Mouse (Mus musculus) neural tube, embryonic 10.5 days (tissue): ENCODE results near the gene Dcun1d1.

Experiments
- DNase-seq: peaks from one replicate; pipeline ENCODE4 v3.0.0-alpha.2; 2017; ENCODE audit warnings: low spot score; ENCODE audit errors: extremely low spot score

Dcun1d1 gene

GRCm38 (mm10) chr3:35931359-35931758 lies 5.9 kb downstream of the Dcun1d1 start:
- DNase-seq = no peak

GRCm38 (mm10) chr3:35929831-35930230 lies 7.4 kb downstream of the Dcun1d1 start:
- DNase-seq = no peak

GRCm38 (mm10) chr3:35929406-35929805 lies 7.8 kb downstream of the Dcun1d1 start:
- DNase-seq = no peak

- no peak for DNase-seq
Observed at GRCm38 (mm10) chr3:35925852-35926251, 11.4 kb downstream of the Dcun1d1 start.

GRCm38 (mm10) chr3:35924007-35924406 lies 13.2 kb downstream of the Dcun1d1 start:
- no peak for DNase-seq

GRCm38 (mm10) chr3:35923495-35923894 lies 13.8 kb downstream of the Dcun1d1 start:
- no peak for DNase-seq

- no peak for DNase-seq
Observed at GRCm38 (mm10) chr3:35922522-35922921, 14.7 kb downstream of the Dcun1d1 start.

- DNase-seq = no peak
Observed at GRCm38 (mm10) chr3:35918229-35918628, 19.0 kb downstream of the Dcun1d1 start.

- DNase-seq = no peak
Observed at GRCm38 (mm10) chr3:35908982-35909680, 28.1 kb downstream of the Dcun1d1 start.

GRCm38 (mm10) chr3:35900555-35901204 lies 36.6 kb downstream of the Dcun1d1 start:
- DNase-seq = no peak

GRCm38 (mm10) chr3:35899109-35899508 lies 38.1 kb downstream of the Dcun1d1 start:
- no peak for DNase-seq

GRCm38 (mm10) chr3:35897900-35898299 lies 39.3 kb downstream of the Dcun1d1 start:
- DNase-seq = no peak

GRCm38 (mm10) chr3:35893156-35893555 lies 44.1 kb downstream of the Dcun1d1 start:
- DNase-seq = no peak

- no peak for DNase-seq
Observed at GRCm38 (mm10) chr3:35891123-35891522, 46.1 kb downstream of the Dcun1d1 start.

GRCm38 (mm10) chr3:35889531-35889930 lies 47.7 kb downstream of the Dcun1d1 start:
- DNase-seq = no peak

GRCm38 (mm10) chr3:35883267-35883666 lies 54.0 kb downstream of the Dcun1d1 start:
- DNase-seq = no peak

- no peak for DNase-seq
Observed at GRCm38 (mm10) chr3:35849326-35849725, 87.9 kb downstream of the Dcun1d1 start.
